In genomic region chr5:66385636-66386035, GRCm38 (mm10) we compare ENCODE assay signal across 8 mouse cellular contexts.
A peak's percentile ranks its signal among the peaks of the same experiment; 100 is the strongest.
DNase-seq lines count a peak whose midpoint lies in the region; ATAC-seq and TF ChIP-seq lines count a peak whose summit lies in the region.

No protein-coding gene starts in this region.

- TF ChIP-seq CTCF in liver, postnatal 0 days (IDR thresholded peaks at IDR 0.05; ENCODE audit: low read depth), result peak; percentile 80

- H3K27me3 ChIP-seq in liver, postnatal 0 days (ENCODE audit: insufficient read depth, low read length), result no peaks in the 10 kb centered on the region
- no peaks in the 10 kb centered on the region for H3K27me3 ChIP-seq in liver, embryonic 12.5 days (replicated peaks)
- no peaks in the 10 kb centered on the region for H3K27me3 ChIP-seq in hindbrain, embryonic 11.5 days (ENCODE audit: control insufficient read depth, insufficient read depth, low read length)

- no peak overlapping the region for H3K4me2 ChIP-seq in liver, postnatal 0 days (ENCODE audit: low read depth, low read length)
- H3K4me2 ChIP-seq in liver, embryonic 12.5 days, result no peak overlapping the region
- H3K4me2 ChIP-seq in hindbrain, embryonic 11.5 days (replicated peaks; ENCODE audit: low read depth, low read length), result no peak overlapping the region

- no peaks in the 10 kb centered on the region for H3K4me1 ChIP-seq in liver, postnatal 0 days (ENCODE audit: insufficient read depth)
- no peaks in the 10 kb centered on the region for H3K4me1 ChIP-seq in liver, embryonic 12.5 days
- no peaks in the 10 kb centered on the region for H3K4me1 ChIP-seq in hindbrain, embryonic 11.5 days (replicated peaks; ENCODE audit: control insufficient read depth, insufficient read depth, low read length)

- 32% methylated on average over 3 of the region's 3 CpGs for WGBS in liver, postnatal 0 days (ENCODE audit: insufficient replicate concordance)
- WGBS in liver, embryonic 12.5 days (ENCODE audit: insufficient replicate concordance), result 40% methylated on average over 3 of the region's 3 CpGs
- 49% methylated on average over 3 of the region's 3 CpGs for WGBS in hindbrain, embryonic 11.5 days

- no peaks in the 10 kb centered on the region for H3K9me3 ChIP-seq in liver, postnatal 0 days (ENCODE audit: low read length)
- H3K9me3 ChIP-seq in liver, embryonic 12.5 days (replicated peaks), result no peaks in the 10 kb centered on the region
- no peaks in the 10 kb centered on the region for H3K9me3 ChIP-seq in hindbrain, embryonic 11.5 days (ENCODE audit: control insufficient read depth, low read length)

- ATAC-seq in liver, postnatal 0 days, result no peak
- no peak for ATAC-seq in liver, embryonic 12.5 days
- no peak for ATAC-seq in hindbrain, embryonic 11.5 days (ENCODE audit: low FRiP score)

- peak; percentile 39 for DNase-seq in liver, postnatal 0 days
- peak; percentile 67 for DNase-seq in ZHBTc4 (ENCODE audit: low read depth, low spot score)
- DNase-seq in embryo, embryonic 11 days, result peak; percentile 69
- DNase-seq in hindbrain, embryonic 11.5 days (ENCODE audit: low spot score), result peak; percentile 67
- DNase-seq in lung, adult 18-20 months, result peak; percentile 60 to 61
- peak; percentile 73 for DNase-seq in retina, postnatal 1 day
- no peak for DNase-seq in T-cell, adult 2 months (ENCODE audit: low spot score)

- no peak overlapping the region for H3K9ac ChIP-seq in liver, postnatal 0 days (replicated peaks)
- no peak overlapping the region for H3K9ac ChIP-seq in liver, embryonic 12.5 days
- H3K9ac ChIP-seq in hindbrain, embryonic 11.5 days (ENCODE audit: low read depth, low read length), result no peak overlapping the region

- H3K36me3 ChIP-seq in liver, postnatal 0 days (replicated peaks; ENCODE audit: insufficient read depth, low read length), result no peaks in the 10 kb centered on the region
- no peaks in the 10 kb centered on the region for H3K36me3 ChIP-seq in liver, embryonic 12.5 days
- no peaks in the 10 kb centered on the region for H3K36me3 ChIP-seq in hindbrain, embryonic 11.5 days (ENCODE audit: control insufficient read depth, insufficient read depth, low read length)

- TF ChIP-seq EP300 in liver, postnatal 0 days (IDR thresholded peaks at IDR 0.05; ENCODE audit: low read depth), result no peak

- no peak overlapping the region for H3K27ac ChIP-seq in liver, postnatal 0 days (ENCODE audit: low read depth)
- H3K27ac ChIP-seq in liver, embryonic 12.5 days, result no peak overlapping the region
- no peak overlapping the region for H3K27ac ChIP-seq in hindbrain, embryonic 11.5 days (ENCODE audit: low read depth, low read length)

- H3K4me3 ChIP-seq in liver, postnatal 0 days (ENCODE audit: low read depth, low read length), result no peak overlapping the region
- H3K4me3 ChIP-seq in liver, embryonic 12.5 days, result no peak overlapping the region
- no peak overlapping the region for H3K4me3 ChIP-seq in hindbrain, embryonic 11.5 days (ENCODE audit: low read depth, low read length)
